Mouse (Mus musculus) liver, postnatal 0 days (tissue): ENCODE results near the gene Mrgprg.

ENCODE experiments used
- CTCF ChIP-seq: sonication (generic); IDR thresholded peaks from 2 replicates; pipeline ENCODE4 v1.5.1; 2016; ENCODE audit warnings: antibody characterized with exemption, low read depth
- EP300 ChIP-seq: IDR thresholded peaks from 2 replicates; pipeline ENCODE4 v1.6.1; 2016; ENCODE audit warnings: antibody characterized with exemption, low read depth, mild to moderate bottlenecking

DNA sequence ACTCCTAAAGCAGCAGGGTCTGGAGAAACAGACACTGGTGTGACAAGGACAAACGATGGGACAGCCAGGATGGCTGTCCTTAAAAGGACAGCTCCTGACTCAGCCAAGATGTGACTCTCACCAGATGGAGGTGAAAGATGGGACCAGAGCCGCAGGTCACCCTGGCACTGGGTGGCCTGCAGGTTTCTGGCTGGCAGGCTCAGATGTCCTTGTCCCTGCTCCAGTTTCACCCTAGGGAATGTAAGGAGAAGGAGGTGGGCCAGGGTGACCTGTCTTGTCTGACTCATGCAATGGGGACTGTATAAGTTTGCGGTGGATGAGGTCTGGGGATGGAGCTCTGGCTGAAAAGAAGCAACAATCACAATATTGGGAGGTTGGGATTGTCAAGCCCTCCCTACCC is 14.2 kb downstream of the Mrgprg start:
- TF ChIP-seq CTCF (no peak), EP300 (no peak)
